In genomic region chr1:180604579-180604978, GRCm38 (mm10) we compare ENCODE assay signal across 8 mouse cellular contexts. TPM values are rescaled to one million over a fixed set of nuclear protein-coding genes. Genes with fewer than 3 reads are reported as not detected.
DNase-seq lines count a peak whose midpoint lies in the region.
"Had no signal": no experiment of that assay in that cellular context is flagged by ENCODE, and none has a peak within 500 bp of the region (broad histone marks: within the 10 kb centered on the region; RNA-seq: fewer than 3 reads in every experiment).

No protein-coding gene starts in this region.

- peak overlapping the region; percentile 93 for H3K27ac ChIP-seq in macrophage

- no peaks in the 10 kb centered on the region for H3K79me2 ChIP-seq in macrophage (ENCODE audit: inconsistent target)

- no peak overlapping the region for H3K4me3 ChIP-seq in macrophage (ENCODE audit: inconsistent target)
- H3K4me3 ChIP-seq: limb, embryonic 12.5 days had no signal

- WGBS in macrophage (ENCODE audit: missing documents) = 48% methylated on average over 4 of the region's 4 CpGs

- intact Hi-C loops in heart, postnatal 25 days (cut with DNase I) = no loop called here

- peak; percentile 33 for DNase-seq in A20 (ENCODE audit: low read depth, low spot score)
- DNase-seq in adrenal gland, adult 8-10 months = peak; percentile 21
- DNase-seq in frontal cortex, postnatal 14 days (ENCODE audit: low spot score in 2 of 2) = peak; percentile 54 to 56
- DNase-seq in heart, postnatal 25 days (ENCODE audit: low spot score) = peak; percentile 27
- no peak for DNase-seq in spleen, adult 18-20 months
- no peak for DNase-seq in thymus, postnatal 14 days

- peaks cover 5% of the 10 kb centered on the region; the same call in 1 of the 2 replicates for H3K36me3 ChIP-seq in macrophage (ENCODE audit: inconsistent target)

RNA-seq across cellular contexts. Expression of gene Parp1, which starts 35.9 kb away (rescaled TPM):
- total RNA-seq in adrenal gland, adult 8-10 months (2022) = 10 to 100 TPM; 67.5 to 78.3 (median 72.4) TPM
- 10 to 100 TPM; 58.3 to 62.5 TPM for total RNA-seq in heart, postnatal 25 days (2021)
- total RNA-seq in macrophage (2018; cell fraction: chromatin; rRNA removed) = 100 to 1,000 TPM in 8 of 26 experiments, 10 to 100 TPM in 18; 13.0 to 151 (median 59.1) TPM
- total RNA-seq in macrophage (2018; cell fraction: cytosol; rRNA removed) = 10 to 100 TPM; 45.6 to 81.5 (median 63.4) TPM
- 100 to 1,000 TPM in 1 of 26 experiments, 10 to 100 TPM in 25; 22.6 to 124 (median 45.1) TPM for total RNA-seq in macrophage (2018; cell fraction: nucleus; rRNA removed)
- 56.6 to 110 TPM (median 59.5 TPM) in 3 replicates for polyA plus RNA-seq in macrophage (2018)

RNA-seq across cellular contexts. Expression of gene Lin9, which starts 36.4 kb away (rescaled TPM):
- 1 to 10 TPM; 4.4 to 5.8 (median 5.2) TPM for total RNA-seq in adrenal gland, adult 8-10 months (2022)
- 1 to 10 TPM; 2.6 to 2.7 TPM for total RNA-seq in heart, postnatal 25 days (2021)
- 10 to 100 TPM; 18.8 to 58.4 (median 31.6) TPM for total RNA-seq in macrophage (2018; cell fraction: chromatin; rRNA removed)
- total RNA-seq in macrophage (2018; cell fraction: cytosol; rRNA removed) = 10 to 100 TPM in 4 of 26 experiments, 1 to 10 TPM in 22; 5.3 to 10.4 (median 8.3) TPM
- 10 to 100 TPM in 24 of 26 experiments, 1 to 10 TPM in 2; 9.1 to 41.2 (median 20.7) TPM for total RNA-seq in macrophage (2018; cell fraction: nucleus; rRNA removed)
- 7.8 to 13.0 TPM (median 9.6 TPM) in 3 replicates for polyA plus RNA-seq in macrophage (2018)

Comparison
In these comparisons a context has a peak if more than half of its experiments do, and no peak if none do; other contexts are left out.
1. DNase-seq: peak in A20 (single experiment), adrenal gland, adult 8-10 months (single experiment), frontal cortex, postnatal 14 days (2 of 2) and heart, postnatal 25 days (single experiment); none in spleen, adult 18-20 months (0 of 2) and thymus, postnatal 14 days (single experiment).